Mouse (Mus musculus) lung, postnatal 4 days (tissue): ENCODE results near the gene Hand2.

Experiments
- DNase-seq, 2 experiments: peaks; one replicate each; pipeline ENCODE4 v3.0.0; 2021

The Hand2 gene

GRCm38 (mm10) chr8:57343731-57344315, 23.0 kb downstream of the Hand2 start:
- no peak for DNase-seq

- no peak for DNase-seq
These were observed 24.4 kb downstream of the Hand2 start for GRCm38 (mm10) chr8:57344956-57345870.

GRCm38 (mm10) chr8:57346371-57346770, 25.6 kb downstream of the Hand2 start:
- DNase-seq, result no peak

- DNase-seq, result no peak
These were observed 26.4 kb downstream of the Hand2 start for GRCm38 (mm10) chr8:57347141-57347540.

- DNase-seq, result no peak
These were observed 27.5 kb downstream of the Hand2 start for GRCm38 (mm10) chr8:57348251-57348650.

GRCm38 (mm10) chr8:57348866-57349520, 28.2 kb downstream of the Hand2 start:
- DNase-seq, result no peak

GRCm38 (mm10) chr8:57351861-57352260, 31.1 kb downstream of the Hand2 start:
- DNase-seq, result no peak

GRCm38 (mm10) chr8:57353346-57354305, 32.8 kb downstream of the Hand2 start:
- DNase-seq, result peak; percentile 26 to 70

GRCm38 (mm10) chr8:57354876-57355275, 34.1 kb downstream of the Hand2 start:
- DNase-seq, result no peak

GRCm38 (mm10) chr8:57356529-57357325, 35.9 kb downstream of the Hand2 start:
- no peak for DNase-seq

GRCm38 (mm10) chr8:57360493-57360892, 39.7 kb downstream of the Hand2 start:
- peak in 1 of 2 experiments; percentile 29 for DNase-seq

- DNase-seq, result peak; percentile 26 to 68
These were observed 40.4 kb downstream of the Hand2 start for GRCm38 (mm10) chr8:57361003-57361805.

- no peak for DNase-seq
These were observed 42.1 kb downstream of the Hand2 start for GRCm38 (mm10) chr8:57362881-57363280.

GRCm38 (mm10) chr8:57374044-57374443, 53.3 kb downstream of the Hand2 start:
- no peak for DNase-seq
